Mouse (Mus musculus) liver, postnatal 0 days (tissue): ENCODE results near the gene Samd13. TPM values are rescaled to one million over a fixed set of nuclear protein-coding genes. Genes with fewer than 3 reads are reported as not detected.

Experiments used
- ATAC-seq: fragments of 200-750 bp; cut with Nextera tagmentation; 2 replicates; pipeline ENCODE4 v1.8.0; 2017; ENCODE audit warnings: mild to moderate bottlenecking, moderate library complexity
- DNase-seq: peaks from one replicate; pipeline ENCODE4 v3.0.0-alpha.2; 2016
- H3K27ac ChIP-seq: fragments of 300-500 bp; sonication (generic); 2 replicates; pipeline ENCODE4 v1.5.1; 2014; ENCODE audit warnings: antibody characterized with exemption, moderate library complexity, mild to moderate bottlenecking, low read depth
- H3K27me3 ChIP-seq: fragments of 300-500 bp; sonication (generic); 2 replicates; pipeline ENCODE4 v1.6.1; 2014; ENCODE audit warnings: low read length, control low read depth, mixed read lengths; ENCODE audit not compliant: insufficient read depth
- H3K36me3 ChIP-seq: fragments of 300-500 bp; sonication (generic); replicated peaks from 2 replicates; pipeline ENCODE4 v1.6.1; 2014; ENCODE audit warnings: mild to moderate bottlenecking, control low read depth, low read length, moderate library complexity, mixed read lengths; ENCODE audit not compliant: insufficient read depth
- H3K4me1 ChIP-seq: fragments of 300-500 bp; sonication (generic); 2 replicates; pipeline ENCODE4 v1.6.1; 2014; ENCODE audit warnings: antibody characterized with exemption, mild to moderate bottlenecking, control low read depth; ENCODE audit not compliant: insufficient read depth
- H3K4me2 ChIP-seq: fragments of 300-500 bp; sonication (generic); 2 replicates; pipeline ENCODE4 v1.6.1; 2014; ENCODE audit warnings: low read depth, mild to moderate bottlenecking, low read length, moderate library complexity, mixed read lengths
- H3K4me3 ChIP-seq: fragments of 300-500 bp; sonication (generic); 2 replicates; pipeline ENCODE4 v1.5.1; 2014; ENCODE audit warnings: low read depth, low read length
- H3K9ac ChIP-seq: fragments of 300-500 bp; sonication (generic); replicated peaks from 2 replicates; pipeline ENCODE4 v1.6.1; 2014; ENCODE audit warnings: mild to moderate bottlenecking, moderate library complexity
- H3K9me3 ChIP-seq: fragments of 300-500 bp; sonication (generic); 2 replicates; pipeline ENCODE4 v1.6.1; 2016; ENCODE audit warnings: mild to moderate bottlenecking, control low read depth, low read length, mixed read lengths
- CTCF ChIP-seq: sonication (generic); IDR thresholded peaks from 2 replicates; pipeline ENCODE4 v1.5.1; 2016; ENCODE audit warnings: antibody characterized with exemption, low read depth
- EP300 ChIP-seq: IDR thresholded peaks from 2 replicates; pipeline ENCODE4 v1.6.1; 2016; ENCODE audit warnings: antibody characterized with exemption, low read depth, mild to moderate bottlenecking
- WGBS: fragments of 180-500 bp; shearing (Covaris S2); extraction: QIAGEN DNeasy Blood & Tissue Kit; methylation state at CpG from one replicate; pipeline ENCODE4 v1.1.7; 2014; ENCODE audit not compliant: insufficient replicate concordance; 5-methylcytosine and 5-hydroxymethylcytosine counted together
- polyA plus RNA-seq: library from polyadenylated mRNA; unstranded; fragments of >200 nt; fragmentation: Nextera tagmentation; extraction: Ambion mirVana; gene quantifications from 2 replicates; pipeline ENCODE4 v1.2.1, GENCODE M21; 2015

Gene Samd13
- polyA plus RNA-seq, 1 experiment from 2014 or later = not detected

GRCm38 (mm10) chr3:146615496-146615895 is 69.9 kb downstream of the Samd13 start, which contains the start of gene Dnase2b:
Gene Dnase2b (minus strand): TSS chr3:146615596.
- no peak within 1 kb of the TSS for H3K4me3 ChIP-seq
- no peak within 1 kb of the TSS for H3K27ac ChIP-seq
- ATAC-seq (no peak), DNase-seq (no peak)
- TF ChIP-seq CTCF (no peak), EP300 (no peak)
- H3K4me2 ChIP-seq = no peak within 1 kb of the TSS
- H3K9me3 ChIP-seq = no peaks in the 10 kb centered on the region
- WGBS = 61% methylated on average over 4 of the region's 4 CpGs
- H3K9ac ChIP-seq = no peak within 1 kb of the TSS
- H3K27me3 ChIP-seq = no peaks in the 10 kb centered on the region
- H3K36me3 ChIP-seq = no peaks in the 10 kb centered on the region; the same call in none of the 2 replicates
- no peaks in the 10 kb centered on the region for H3K4me1 ChIP-seq

- no peak for TF ChIP-seq EP300
- TF ChIP-seq CTCF = no peak
- no peak overlapping the region for H3K27ac ChIP-seq
- WGBS = 72% methylated on average over 4 of the region's 4 CpGs
- H3K27me3 ChIP-seq = no peaks in the 10 kb centered on the region
- peaks cover 4% of the 10 kb centered on the region for H3K36me3 ChIP-seq
- H3K9me3 ChIP-seq = no peaks in the 10 kb centered on the region
- no peak overlapping the region for H3K4me2 ChIP-seq
- DNase-seq (no peak), ATAC-seq (no peak)
- H3K4me1 ChIP-seq = no peaks in the 10 kb centered on the region
- H3K9ac ChIP-seq = no peak overlapping the region
- H3K4me3 ChIP-seq = no peak overlapping the region
Measured at GRCm38 (mm10) chr3:146611821-146612220, 73.6 kb downstream of the Samd13 start.

DNA sequence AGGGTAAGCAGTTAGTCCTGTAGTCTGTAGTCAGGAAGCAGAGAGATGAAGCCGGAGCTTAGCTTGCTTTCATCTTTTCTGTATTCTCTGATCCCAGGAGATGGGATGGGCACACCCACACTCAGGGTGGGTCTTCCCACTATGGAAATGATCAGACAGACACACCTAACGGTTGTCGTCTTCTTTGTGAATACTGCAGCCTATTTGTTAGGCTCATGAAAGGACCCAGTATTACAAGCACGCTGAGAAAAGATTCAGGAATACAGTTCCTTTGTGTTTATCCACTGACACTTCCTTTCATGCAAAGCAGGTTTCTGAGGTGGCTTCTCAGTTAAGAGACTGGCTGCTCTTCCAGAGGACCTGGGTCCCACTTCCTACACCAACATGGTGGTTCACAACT is 74.1 kb downstream of the Samd13 start:
- Histone ChIP-seq H3K27me3 (no peaks in the 10 kb centered on the region), H3K9ac (no peak overlapping the region), H3K4me3 (no peak overlapping the region), H3K9me3 (no peaks in the 10 kb centered on the region), H3K4me2 (no peak overlapping the region), H3K4me1 (no peaks in the 10 kb centered on the region), H3K27ac (no peak overlapping the region), H3K36me3 (peaks cover 4% of the 10 kb centered on the region)
- WGBS = 77% methylated on average over 4 of the region's 4 CpGs
- ATAC-seq (no peak), DNase-seq (no peak)
- TF ChIP-seq EP300 (no peak), CTCF (no peak)

DNA sequence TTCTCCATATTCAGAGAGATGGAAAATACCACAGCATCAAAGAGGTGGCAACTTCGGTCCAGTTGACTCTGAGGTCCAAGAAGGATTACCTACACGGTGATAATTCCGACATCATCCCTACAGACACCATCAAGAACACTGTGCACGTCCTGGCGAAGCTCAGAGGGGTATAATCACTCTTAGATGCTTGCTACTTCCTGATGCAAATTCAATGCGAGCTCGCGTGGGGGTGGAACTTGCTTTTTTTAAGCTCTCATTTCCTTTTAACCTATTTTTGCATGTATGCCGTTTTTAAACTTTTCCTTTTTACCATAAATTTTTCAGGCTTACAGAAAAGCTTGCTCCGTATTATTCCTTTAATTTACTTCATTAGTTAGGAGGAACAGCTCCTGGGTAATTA is 75.1 kb downstream of the Samd13 start:
- H3K9me3 ChIP-seq = no peaks in the 10 kb centered on the region
- H3K4me1 ChIP-seq = no peaks in the 10 kb centered on the region
- H3K27ac ChIP-seq = no peak overlapping the region
- ATAC-seq (no peak), DNase-seq (no peak)
- TF ChIP-seq CTCF (no peak), EP300 (no peak)
- H3K4me3 ChIP-seq = no peak overlapping the region
- no peaks in the 10 kb centered on the region for H3K27me3 ChIP-seq
- WGBS = 65% methylated on average over 10 of the region's 10 CpGs
- no peak overlapping the region for H3K9ac ChIP-seq
- no peak overlapping the region for H3K4me2 ChIP-seq
- peaks cover 4% of the 10 kb centered on the region for H3K36me3 ChIP-seq

- no peak for ATAC-seq
- H3K4me1 ChIP-seq = no peaks in the 10 kb centered on the region
- no peak overlapping the region for H3K4me3 ChIP-seq
- no peak overlapping the region for H3K9ac ChIP-seq
- no peak for DNase-seq
- WGBS = 38% methylated on average over 1 of the region's 1 CpGs
- no peaks in the 10 kb centered on the region for H3K9me3 ChIP-seq
- no peak overlapping the region for H3K27ac ChIP-seq
- H3K4me2 ChIP-seq = no peak overlapping the region
- no peaks in the 10 kb centered on the region for H3K27me3 ChIP-seq
- 0 out of 2 replicates have a peak, but pooled peaks cover 4% of the 10 kb centered on the region for H3K36me3 ChIP-seq
- TF ChIP-seq EP300 (no peak), CTCF (no peak)
Measured at GRCm38 (mm10) chr3:146607368-146607767, 78.0 kb downstream of the Samd13 start.

DNA sequence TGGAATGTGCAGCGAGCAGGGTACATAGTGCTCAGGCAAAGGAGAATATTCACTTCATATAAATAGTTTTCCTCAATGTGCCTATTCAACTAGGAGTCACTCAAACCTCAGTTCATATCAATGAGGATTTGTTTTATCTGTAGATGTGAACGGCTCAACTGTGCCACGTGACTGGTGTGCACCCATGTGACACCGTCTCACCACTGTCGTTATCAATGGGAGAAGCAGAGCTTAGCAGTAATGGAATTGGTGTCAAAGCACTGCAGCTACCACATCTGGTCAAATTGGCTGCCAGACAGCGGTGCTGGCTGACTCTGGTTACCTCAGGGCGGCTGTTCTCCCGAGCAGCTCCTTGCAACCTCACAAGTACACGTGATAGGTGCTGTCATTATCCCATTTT is 80.7 kb downstream of the Samd13 start:
- Histone ChIP-seq H3K36me3 (0 out of 2 replicates have a peak, but pooled peaks cover 4% of the 10 kb centered on the region), H3K4me2 (no peak overlapping the region), H3K4me3 (no peak overlapping the region), H3K4me1 (no peaks in the 10 kb centered on the region; the same call in 1 of the 2 replicates), H3K27ac (no peak overlapping the region), H3K9me3 (no peaks in the 10 kb centered on the region), H3K9ac (no peak overlapping the region), H3K27me3 (no peaks in the 10 kb centered on the region)
- DNase-seq (no peak), ATAC-seq (no peak)
- WGBS = 74% methylated on average over 9 of the region's 9 CpGs
- TF ChIP-seq CTCF = no peak
- no peak for TF ChIP-seq EP300

DNA sequence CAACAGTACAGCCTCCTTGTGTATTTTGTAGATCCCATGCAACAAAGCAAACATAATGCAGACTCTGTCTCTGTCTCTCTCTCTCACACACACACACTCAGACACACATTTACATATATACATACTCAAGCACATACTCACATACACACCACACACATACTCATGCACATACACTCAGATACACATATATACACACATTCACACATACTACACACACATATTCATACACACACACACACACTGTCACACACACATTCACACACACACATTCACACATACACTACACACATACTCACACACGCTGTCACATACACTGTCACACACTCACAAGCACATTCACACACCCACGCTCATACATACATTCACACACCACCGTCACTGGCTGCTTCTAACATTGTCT is 82.9 kb downstream of the Samd13 start:
- Histone ChIP-seq H3K9ac (no peak overlapping the region), H3K36me3 (no peaks in the 10 kb centered on the region), H3K27me3 (no peaks in the 10 kb centered on the region), H3K9me3 (no peaks in the 10 kb centered on the region), H3K4me1 (no peaks in the 10 kb centered on the region; the same call in 1 of the 2 replicates), H3K27ac (no peak overlapping the region), H3K4me3 (no peak overlapping the region), H3K4me2 (no peak overlapping the region)
- WGBS = 79% methylated on average over 3 of the region's 3 CpGs
- no peak for TF ChIP-seq EP300
- no peak for TF ChIP-seq CTCF
- ATAC-seq (no peak), DNase-seq (no peak)
